8 mouse cellular contexts compared by ENCODE assay signal in the genomic region with DNA sequence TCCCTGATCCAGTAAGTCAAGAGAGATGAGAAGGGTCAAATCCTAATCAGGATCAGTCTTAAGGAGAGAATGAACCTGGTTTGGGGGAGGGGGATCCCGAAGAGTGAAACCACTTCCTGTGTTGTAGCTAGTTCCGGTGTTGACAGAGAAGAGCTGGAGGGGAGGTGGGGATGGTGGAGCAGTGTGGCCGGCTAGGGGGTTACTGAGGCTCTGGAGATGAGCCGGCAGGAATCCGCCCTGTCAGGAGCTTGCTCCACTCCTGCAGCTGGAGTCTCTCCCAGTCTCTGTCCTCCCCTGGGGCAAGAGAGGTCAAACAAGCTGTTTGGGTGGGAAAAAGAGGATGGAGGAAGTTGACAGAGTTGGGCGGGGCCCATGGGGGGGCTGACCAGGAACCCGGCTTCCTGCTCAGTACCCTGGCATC. TPM values are rescaled to one million over a fixed set of nuclear protein-coding genes. Genes with fewer than 3 reads are reported as not detected.
A peak's percentile ranks its signal among the peaks of the same experiment; 100 is the strongest.
DNase-seq lines count a peak whose midpoint lies in the region; ATAC-seq and TF ChIP-seq lines count a peak whose summit lies in the region.

Gpsm3 (plus strand) TSS at position 126 of the 421 bp plus-strand sequence.

- no peak for ATAC-seq in erythroblast, adult 5-6 weeks (replicated peaks; ENCODE audit: low FRiP score, poor library complexity, severe bottlenecking)
- no peak for ATAC-seq in limb, embryonic 14.5 days (ENCODE audit: low FRiP score, low read depth)
- ATAC-seq in midbrain, embryonic 14.5 days (ENCODE audit: low FRiP score, low TSS enrichment), result no peak

- no peaks in the 10 kb centered on the region for H3K27me3 ChIP-seq in limb, embryonic 14.5 days (ENCODE audit: control insufficient read depth, insufficient read depth, low read length)
- H3K27me3 ChIP-seq in midbrain, embryonic 14.5 days (ENCODE audit: control insufficient read depth, insufficient read depth, low read length), result no peaks in the 10 kb centered on the region
- H3K27me3 ChIP-seq in thymus, adult 2 months (ENCODE audit: control insufficient read depth, insufficient read depth, low read length), result no peaks in the 10 kb centered on the region

- no peak within 1 kb of the TSS; the same call in 1 of the 2 replicates for H3K4me3 ChIP-seq in limb, embryonic 14.5 days (replicated peaks; ENCODE audit: low read length)
- no peak within 1 kb of the TSS for H3K4me3 ChIP-seq in midbrain, embryonic 14.5 days (replicated peaks; ENCODE audit: low read depth, low read length)
- H3K4me3 ChIP-seq in thymus, adult 2 months (ENCODE audit: control insufficient read depth, insufficient read depth, low read length), result peak within 1 kb of the TSS; percentile 65

- H3K36me3 ChIP-seq in limb, embryonic 14.5 days (ENCODE audit: control insufficient read depth, insufficient read depth, low read length), result peaks cover 9% of the 10 kb centered on the region
- H3K36me3 ChIP-seq in midbrain, embryonic 14.5 days (ENCODE audit: control insufficient read depth, insufficient read depth, low read length), result peaks cover 4% of the 10 kb centered on the region
- peaks cover 6% of the 10 kb centered on the region for H3K36me3 ChIP-seq in thymus, adult 2 months (ENCODE audit: control insufficient read depth, insufficient read depth, low read length)

- peak within 1 kb of the TSS; percentile 48; the same call in 1 of the 2 replicates for H3K27ac ChIP-seq in limb, embryonic 14.5 days (replicated peaks; ENCODE audit: low read depth, low read length)
- H3K27ac ChIP-seq in midbrain, embryonic 14.5 days (replicated peaks; ENCODE audit: low read depth, low read length), result peak within 1 kb of the TSS; percentile 99; the same call in 1 of the 2 replicates
- H3K27ac ChIP-seq in thymus, adult 2 months (ENCODE audit: control insufficient read depth, insufficient read depth, low read length), result peak within 1 kb of the TSS; percentile 95

- H3K4me1 ChIP-seq in limb, embryonic 14.5 days (ENCODE audit: control insufficient read depth, insufficient read depth, low read length), result peaks cover 53% of the 10 kb centered on the region
- peaks cover 56% of the 10 kb centered on the region for H3K4me1 ChIP-seq in midbrain, embryonic 14.5 days (ENCODE audit: control insufficient read depth, insufficient read depth, low read length)
- peaks cover 38% of the 10 kb centered on the region for H3K4me1 ChIP-seq in thymus, adult 2 months (replicated peaks; ENCODE audit: control insufficient read depth, insufficient read depth, low read length)

- no peaks in the 10 kb centered on the region for H3K9me3 ChIP-seq in limb, embryonic 14.5 days (ENCODE audit: control insufficient read depth, low read length)
- H3K9me3 ChIP-seq in midbrain, embryonic 14.5 days (ENCODE audit: control insufficient read depth, low read length), result no peaks in the 10 kb centered on the region

- H3K4me2 ChIP-seq in limb, embryonic 14.5 days (replicated peaks; ENCODE audit: low read depth, low read length, severe bottlenecking), result peak within 1 kb of the TSS; percentile 96
- peak within 1 kb of the TSS; percentile 97 for H3K4me2 ChIP-seq in midbrain, embryonic 14.5 days (ENCODE audit: low read length)

- TF ChIP-seq POLR2A in limb, embryonic 14.5 days (IDR thresholded peaks at IDR 0.05; ENCODE audit: borderline replicate concordance, extremely low read depth, insufficient read depth, insufficient read length), result no peak
- peak; percentile 93 for TF ChIP-seq POLR2A in thymus, adult 2 months (IDR thresholded peaks at IDR 0.05; ENCODE audit: control insufficient read depth, extremely low read depth, insufficient read depth, low read length, poor library complexity)

- TF ChIP-seq CTCF in thymus, adult 2 months (IDR thresholded peaks at IDR 0.05; ENCODE audit: borderline replicate concordance, control insufficient read depth, extremely low read depth, insufficient read depth, low read length, poor library complexity), result no peak

- peak; percentile 46 for DNase-seq in ovary, postnatal 36 days (ENCODE audit: low spot score)
- no peak for DNase-seq in ovary, adult 18-20 months (ENCODE audit: low spot score)
- peak; percentile 67 for DNase-seq in heart, postnatal 4 days
- DNase-seq in limb, embryonic 14.5 days (ENCODE audit: low spot score), result no peak
- no peak for DNase-seq in midbrain, embryonic 14.5 days
- peak; percentile 81 for DNase-seq in thymus, adult 2 months
- no peak for DNase-seq in layer of hippocampus, postnatal 25 days (ENCODE audit: extremely low spot score in 1 of 2, low spot score in 1 of 2)

- 9% methylated on average over 5 of the region's 7 CpGs for WGBS in limb, embryonic 14.5 days
- 29% methylated on average over 7 of the region's 7 CpGs for WGBS in midbrain, embryonic 14.5 days
- WGBS in thymus, adult 2 months, result 1% methylated on average over 7 of the region's 7 CpGs

- no peak within 1 kb of the TSS for H3K9ac ChIP-seq in limb, embryonic 14.5 days (ENCODE audit: low read depth, low read length, severe bottlenecking)
- no peak within 1 kb of the TSS for H3K9ac ChIP-seq in midbrain, embryonic 14.5 days (replicated peaks; ENCODE audit: low read length)

RNA-seq across cellular contexts. Expression of gene Gpsm3, which starts in this region (rescaled TPM):
- total RNA-seq in erythroblast, adult 5-6 weeks (2015; ENCODE audit: low replicate concordance), result 69.6 and 82.3 TPM in 2 replicates
- 11.6 and 21.3 TPM in 2 replicates for total RNA-seq in erythroblast, adult 5-6 weeks (2017; ENCODE audit: low replicate concordance)
- total RNA-seq in heart, postnatal 4 days (2021), result 1 to 10 TPM; 3.9 to 4.4 TPM
- polyA plus RNA-seq in limb, embryonic 14.5 days (2012; rRNA removed), result 3.7 and 4.0 TPM in 2 replicates
- polyA plus RNA-seq in limb, embryonic 14.5 days (2014; fragmentation: Nextera tagmentation; extraction: Ambion mirVana), result 7.6 and 7.9 TPM in 2 replicates
- 2.3 and 4.3 TPM in 2 replicates for polyA plus RNA-seq in midbrain, embryonic 14.5 days (2014; fragmentation: Nextera tagmentation; extraction: Ambion mirVana)
- polyA plus RNA-seq in thymus, adult 2 months (2012; rRNA removed), result 208 and 222 TPM in 2 replicates
- 1 to 10 TPM; 1.3 to 2.1 TPM for total RNA-seq in layer of hippocampus, postnatal 25 days (2021)

Comparison
In these comparisons a context has a peak if more than half of its experiments do, and no peak if none do; other contexts are left out.
1. RNA of gene Gpsm3 (polyA plus RNA-seq): 208 to 222 TPM in thymus, adult 2 months; 3.7 to 7.9 TPM in limb, embryonic 14.5 days and 2.3 to 4.3 TPM in midbrain, embryonic 14.5 days; every median in the first group is over 10 times any median in the second.
2. DNase-seq: peak in ovary, postnatal 36 days (single experiment), heart, postnatal 4 days (single experiment) and thymus, adult 2 months (single experiment); none in ovary, adult 18-20 months (single experiment), limb, embryonic 14.5 days (single experiment), midbrain, embryonic 14.5 days (single experiment) and layer of hippocampus, postnatal 25 days (0 of 2).
3. H3K27ac ChIP-seq: peak in every context shown above with its lines; median percentile 99 in midbrain, embryonic 14.5 days; 95 in thymus, adult 2 months; 48 in limb, embryonic 14.5 days.